Mouse (Mus musculus): ENCODE measurements around the gene Cartpt. TPM values are rescaled to one million over a fixed set of nuclear protein-coding genes. Genes with fewer than 3 reads are reported as not detected.

The Cartpt gene
- polyA plus RNA-seq (2015; fragmentation: Nextera tagmentation; extraction: Ambion mirVana): 0.27 and 0.64 TPM in 2 replicates

GRCm38 (mm10) chr13:99900965-99901364, at the start of gene Cartpt:
Gene Cartpt (minus strand): TSS chr13:99901091.
- no peak for DNase-seq (ENCODE audit: low spot score)
- H3K4me3 ChIP-seq (ENCODE audit: low read depth, low read length): no peak within 1 kb of the TSS
- WGBS: 56% methylated on average over 9 of the region's 9 CpGs

GRCm38 (mm10) chr13:99947417-99947816, 46.5 kb upstream of the Cartpt start:
- no peaks in the 10 kb centered on the region for H3K27me3 ChIP-seq (replicated peaks; ENCODE audit: insufficient read depth, low read length)
- ATAC-seq (no peak), DNase-seq (ENCODE audit: low spot score) (no peak)
- H3K4me1 ChIP-seq (ENCODE audit: insufficient read depth, low read depth, low read length): no peaks in the 10 kb centered on the region
- no peak overlapping the region for H3K4me2 ChIP-seq (replicated peaks; ENCODE audit: low read depth, low read length)
- H3K27ac ChIP-seq (ENCODE audit: low read length): no peak overlapping the region
- WGBS: 63% methylated on average over 4 of the region's 4 CpGs
- no peaks in the 10 kb centered on the region for H3K9me3 ChIP-seq (ENCODE audit: low read length)
- H3K4me3 ChIP-seq (ENCODE audit: low read depth, low read length): no peak overlapping the region
- H3K36me3 ChIP-seq (ENCODE audit: insufficient read depth, low read length): peaks cover 4% of the 10 kb centered on the region; the same call in 1 of the 2 replicates
- H3K9ac ChIP-seq (replicated peaks; ENCODE audit: low read depth): no peak overlapping the region
- TF ChIP-seq EP300 (IDR thresholded peaks at IDR 0.05): no peak
- TF ChIP-seq CTCF (IDR thresholded peaks at IDR 0.05): no peak

More at GRCm38 (mm10) chr13:99900965-99901364, at the start of gene Cartpt:
- H3K27me3 ChIP-seq (replicated peaks; ENCODE audit: insufficient read depth, low read length): peaks cover 18% of the 10 kb centered on the region
- TF ChIP-seq EP300 (IDR thresholded peaks at IDR 0.05) (no peak), CTCF (IDR thresholded peaks at IDR 0.05) (no peak)
- H3K36me3 ChIP-seq (ENCODE audit: insufficient read depth, low read length): no peaks in the 10 kb centered on the region
- ATAC-seq: no peak
- H3K9ac ChIP-seq (replicated peaks; ENCODE audit: low read depth): no peak within 1 kb of the TSS
- H3K9me3 ChIP-seq (ENCODE audit: low read length): no peaks in the 10 kb centered on the region
- H3K4me1 ChIP-seq (ENCODE audit: insufficient read depth, low read depth, low read length): no peaks in the 10 kb centered on the region
- no peak within 1 kb of the TSS for H3K4me2 ChIP-seq (replicated peaks; ENCODE audit: low read depth, low read length)
- no peak within 1 kb of the TSS for H3K27ac ChIP-seq (ENCODE audit: low read length)

GRCm38 (mm10) chr13:99943525-99943924, 42.6 kb upstream of the Cartpt start:
- 98% methylated on average over 2 of the region's 2 CpGs for WGBS
- Histone ChIP-seq H3K4me1 (ENCODE audit: insufficient read depth, low read depth, low read length) (no peaks in the 10 kb centered on the region), H3K9ac (replicated peaks; ENCODE audit: low read depth) (no peak overlapping the region), H3K9me3 (ENCODE audit: low read length) (no peaks in the 10 kb centered on the region), H3K4me2 (replicated peaks; ENCODE audit: low read depth, low read length) (no peak overlapping the region), H3K36me3 (ENCODE audit: insufficient read depth, low read length) (no peaks in the 10 kb centered on the region), H3K27me3 (replicated peaks; ENCODE audit: insufficient read depth, low read length) (no peaks in the 10 kb centered on the region), H3K27ac (ENCODE audit: low read length) (no peak overlapping the region), H3K4me3 (ENCODE audit: low read depth, low read length) (no peak overlapping the region)
- ATAC-seq: no peak
- DNase-seq (ENCODE audit: low spot score): no peak
- TF ChIP-seq CTCF (IDR thresholded peaks at IDR 0.05): peak; percentile 17
- TF ChIP-seq EP300 (IDR thresholded peaks at IDR 0.05): no peak

- DNase-seq (ENCODE audit: low spot score) (no peak), ATAC-seq (no peak)
- WGBS: 16% methylated on average over 2 of the region's 2 CpGs
- H3K4me1 ChIP-seq (ENCODE audit: insufficient read depth, low read depth, low read length): no peaks in the 10 kb centered on the region
- H3K4me2 ChIP-seq (replicated peaks; ENCODE audit: low read depth, low read length): no peak overlapping the region
- no peak overlapping the region for H3K27ac ChIP-seq (ENCODE audit: low read length)
- no peak for TF ChIP-seq EP300 (IDR thresholded peaks at IDR 0.05)
- no peak for TF ChIP-seq CTCF (IDR thresholded peaks at IDR 0.05)
- no peaks in the 10 kb centered on the region for H3K27me3 ChIP-seq (replicated peaks; ENCODE audit: insufficient read depth, low read length)
- no peak overlapping the region for H3K4me3 ChIP-seq (ENCODE audit: low read depth, low read length)
- H3K36me3 ChIP-seq (ENCODE audit: insufficient read depth, low read length): no peaks in the 10 kb centered on the region
- H3K9me3 ChIP-seq (ENCODE audit: low read length): no peaks in the 10 kb centered on the region
- H3K9ac ChIP-seq (replicated peaks; ENCODE audit: low read depth): no peak overlapping the region
Measured at GRCm38 (mm10) chr13:99940601-99941000, 39.7 kb upstream of the Cartpt start.

GRCm38 (mm10) chr13:99939320-99939671, 38.4 kb upstream of the Cartpt start:
- no peak for TF ChIP-seq EP300 (IDR thresholded peaks at IDR 0.05)
- no peak for TF ChIP-seq CTCF (IDR thresholded peaks at IDR 0.05)
- 59% methylated on average over 8 of the region's 8 CpGs for WGBS

GRCm38 (mm10) chr13:99938606-99939319, 37.9 kb upstream of the Cartpt start:
- H3K9me3 ChIP-seq (ENCODE audit: low read length): no peaks in the 10 kb centered on the region
- no peak overlapping the region for H3K4me3 ChIP-seq (ENCODE audit: low read depth, low read length)
- no peak overlapping the region for H3K27ac ChIP-seq (ENCODE audit: low read length)
- H3K27me3 ChIP-seq (replicated peaks; ENCODE audit: insufficient read depth, low read length): no peaks in the 10 kb centered on the region
- H3K36me3 ChIP-seq (ENCODE audit: insufficient read depth, low read length): no peaks in the 10 kb centered on the region
- ATAC-seq: no peak
- H3K9ac ChIP-seq (replicated peaks; ENCODE audit: low read depth): no peak overlapping the region
- H3K4me2 ChIP-seq (replicated peaks; ENCODE audit: low read depth, low read length): no peak overlapping the region
- DNase-seq (ENCODE audit: low spot score): no peak
- no peaks in the 10 kb centered on the region for H3K4me1 ChIP-seq (ENCODE audit: insufficient read depth, low read depth, low read length)
- TF ChIP-seq CTCF (IDR thresholded peaks at IDR 0.05): no peak
- no peak for TF ChIP-seq EP300 (IDR thresholded peaks at IDR 0.05)
- WGBS: 67% methylated on average over 10 of the region's 10 CpGs

More at GRCm38 (mm10) chr13:99939320-99939671, 38.4 kb upstream of the Cartpt start:
- Histone ChIP-seq H3K9ac (replicated peaks; ENCODE audit: low read depth) (no peak overlapping the region), H3K27me3 (replicated peaks; ENCODE audit: insufficient read depth, low read length) (no peaks in the 10 kb centered on the region), H3K4me2 (replicated peaks; ENCODE audit: low read depth, low read length) (no peak overlapping the region), H3K4me3 (ENCODE audit: low read depth, low read length) (no peak overlapping the region), H3K9me3 (ENCODE audit: low read length) (no peaks in the 10 kb centered on the region), H3K4me1 (ENCODE audit: insufficient read depth, low read depth, low read length) (no peaks in the 10 kb centered on the region), H3K27ac (ENCODE audit: low read length) (no peak overlapping the region), H3K36me3 (ENCODE audit: insufficient read depth, low read length) (no peaks in the 10 kb centered on the region)
- ATAC-seq (no peak), DNase-seq (ENCODE audit: low spot score) (no peak)

Data from lung, postnatal 0 days (tissue).